Mouse (Mus musculus): ENCODE results near the gene Tanc1.

DNA sequence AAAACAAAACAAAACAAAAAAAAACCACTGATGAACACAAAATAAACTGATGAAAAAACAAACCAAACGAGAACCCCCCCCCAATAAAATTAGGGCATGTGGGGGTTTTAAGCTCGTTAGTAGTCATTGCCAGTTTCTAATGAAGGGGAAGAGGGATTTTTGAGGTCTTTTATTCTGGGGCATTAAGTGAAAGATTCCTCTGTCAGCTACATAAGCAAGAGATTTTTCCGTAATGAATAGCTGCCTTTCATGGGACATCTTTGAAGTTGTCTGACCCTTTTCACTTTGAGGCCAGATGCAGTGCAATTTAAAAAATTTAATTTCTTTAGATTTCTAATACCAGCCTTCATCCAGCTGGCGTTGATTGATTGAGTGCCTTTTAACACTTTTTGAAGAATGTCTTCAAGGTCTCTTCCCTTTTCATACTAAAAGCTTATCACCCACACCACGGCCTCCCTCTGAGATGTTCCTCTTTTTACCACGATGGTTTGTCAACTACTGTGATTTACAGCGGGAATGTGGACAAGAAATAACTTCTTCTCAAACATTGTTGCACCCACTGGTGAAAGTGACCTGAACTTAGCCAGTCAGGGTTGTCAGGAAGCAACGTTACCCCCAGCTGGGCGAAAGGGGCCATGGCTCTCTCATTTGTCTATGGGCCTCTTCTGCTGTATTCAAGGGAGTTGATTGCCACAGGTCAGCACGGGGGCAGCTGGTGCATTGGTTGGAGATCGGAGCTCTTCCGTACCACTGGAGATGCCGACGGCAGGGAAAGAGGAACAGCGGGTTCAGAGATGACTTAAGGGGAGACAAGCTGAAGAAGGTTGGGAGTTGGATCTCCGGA lies 76.6 kb downstream of the Tanc1 start:
- no peak for TF ChIP-seq NANOG (IDR thresholded peaks at IDR 0.05; ENCODE audit: borderline replicate concordance, low read length)
- no peak for TF ChIP-seq CTCF (conservative IDR thresholded peaks at IDR 0.05; ENCODE audit: low read length)

Data from E14TG2a.4 (cell line).